Mouse (Mus musculus): ENCODE data around the gene Rnf227. TPM values are rescaled to one million over a fixed set of nuclear protein-coding genes. Genes with fewer than 3 reads are reported as not detected.

The Rnf227 gene
- polyA plus RNA-seq, 1 experiment, result 0.25 TPM

DNA sequence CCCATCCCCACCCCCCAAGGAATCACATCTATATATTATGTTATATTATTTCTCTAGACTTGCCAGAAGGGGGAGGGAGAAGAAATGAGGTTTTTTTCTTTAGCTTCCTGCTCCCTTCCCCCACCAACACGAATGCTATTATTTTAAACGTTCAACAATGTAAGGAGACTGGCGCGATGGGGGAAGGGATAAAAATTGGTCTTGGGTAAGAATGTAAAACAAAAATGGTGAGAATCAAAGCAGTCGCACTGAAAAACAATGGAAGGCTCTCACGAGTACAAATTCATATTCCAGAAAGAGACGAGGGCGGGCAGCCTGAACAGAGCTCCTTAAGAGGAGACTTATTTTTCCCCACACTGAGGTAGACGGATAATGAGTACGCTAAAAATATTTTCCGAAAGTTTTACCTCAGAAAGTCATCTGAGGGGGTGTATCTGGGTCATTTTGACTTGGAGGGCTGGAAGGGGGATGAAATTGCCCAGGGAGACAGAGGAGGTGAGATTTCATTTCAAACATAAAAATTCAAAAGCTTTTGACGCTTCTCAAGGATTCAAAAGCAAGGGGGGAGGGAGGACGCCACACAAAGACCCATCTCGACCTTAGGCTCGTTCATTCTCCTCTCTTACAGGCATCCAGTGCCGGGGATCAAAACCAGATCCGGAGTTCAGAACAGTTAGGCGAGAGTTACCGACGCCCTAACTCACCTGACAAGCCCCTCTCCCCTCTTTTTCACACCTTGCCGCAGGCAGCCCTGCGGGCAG is 26.8 kb downstream of the Rnf227 start:
- peak overlapping the region; percentile 81 for H3K27ac ChIP-seq (ENCODE audit: insufficient read depth, low read depth, low read length)
- H3K4me1 ChIP-seq (ENCODE audit: control insufficient read depth, insufficient read depth, insufficient read length, low read length), result peaks cover 22% of the 10 kb centered on the region
- H3K36me3 ChIP-seq (ENCODE audit: control insufficient read depth, insufficient read depth, low read length), result peaks cover 9% of the 10 kb centered on the region
- H3K4me3 ChIP-seq (ENCODE audit: low read depth, low read length), result peak overlapping the region; percentile 89
- no peaks in the 10 kb centered on the region for H3K27me3 ChIP-seq (ENCODE audit: control insufficient read depth, insufficient read depth, low read length)
- TF ChIP-seq POLR2A (IDR thresholded peaks at IDR 0.05; ENCODE audit: low read depth, low read length) (no peak), CTCF (IDR thresholded peaks at IDR 0.05; ENCODE audit: extremely low read depth, insufficient read length, insufficient replicate concordance, low read depth, low read length) (no peak)
- under 1% methylated on average over 22 of the region's 22 CpGs for WGBS

DNA sequence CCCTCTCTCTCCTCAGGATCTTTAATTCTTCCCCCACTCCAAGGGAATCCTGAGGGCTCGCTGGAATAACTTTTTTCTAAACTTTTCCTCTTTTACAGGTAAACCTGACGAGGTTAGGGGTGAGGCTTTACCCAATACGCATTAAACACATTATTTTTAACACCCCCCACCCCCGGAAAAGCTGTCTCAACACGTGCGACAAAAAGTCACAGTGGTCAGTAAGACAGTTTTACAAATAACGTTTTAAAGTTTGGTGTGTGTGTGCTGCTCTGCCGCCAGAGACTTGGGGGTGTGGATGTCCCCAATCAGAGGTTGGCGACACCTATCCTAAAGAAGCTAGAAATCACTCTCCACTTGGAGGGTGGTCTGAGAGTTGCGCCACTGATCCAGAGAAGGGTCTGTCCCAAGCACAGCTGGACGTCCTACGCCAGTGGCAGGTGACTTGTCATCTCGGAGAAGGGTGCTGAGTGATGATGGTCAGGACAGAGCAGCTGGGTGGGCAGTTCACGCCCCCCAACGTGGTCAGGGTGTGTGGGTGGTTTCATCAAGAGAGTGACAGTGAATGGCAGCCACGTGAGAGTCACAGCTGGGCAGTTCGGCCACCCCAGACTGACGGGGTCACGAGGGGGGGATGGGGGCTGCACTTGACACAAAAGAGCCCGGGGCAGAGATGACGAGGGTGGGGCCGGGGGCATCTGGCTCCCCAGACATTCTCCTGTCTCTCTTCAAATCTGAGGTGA is 27.5 kb downstream of the Rnf227 start:
- Histone ChIP-seq H3K4me3 (ENCODE audit: low read depth, low read length) (peak overlapping the region; percentile 89), H3K36me3 (ENCODE audit: control insufficient read depth, insufficient read depth, low read length) (peaks cover 4% of the 10 kb centered on the region), H3K27ac (ENCODE audit: insufficient read depth, low read depth, low read length) (peak overlapping the region; percentile 84), H3K27me3 (ENCODE audit: control insufficient read depth, insufficient read depth, low read length) (no peaks in the 10 kb centered on the region), H3K4me1 (ENCODE audit: control insufficient read depth, insufficient read depth, insufficient read length, low read length) (peaks cover 24% of the 10 kb centered on the region)
- 2% methylated on average over 22 of the region's 22 CpGs for WGBS
- TF ChIP-seq CTCF (IDR thresholded peaks at IDR 0.05; ENCODE audit: extremely low read depth, insufficient read length, insufficient replicate concordance, low read depth, low read length) (no peak), POLR2A (IDR thresholded peaks at IDR 0.05; ENCODE audit: low read depth, low read length) (no peak)

DNA sequence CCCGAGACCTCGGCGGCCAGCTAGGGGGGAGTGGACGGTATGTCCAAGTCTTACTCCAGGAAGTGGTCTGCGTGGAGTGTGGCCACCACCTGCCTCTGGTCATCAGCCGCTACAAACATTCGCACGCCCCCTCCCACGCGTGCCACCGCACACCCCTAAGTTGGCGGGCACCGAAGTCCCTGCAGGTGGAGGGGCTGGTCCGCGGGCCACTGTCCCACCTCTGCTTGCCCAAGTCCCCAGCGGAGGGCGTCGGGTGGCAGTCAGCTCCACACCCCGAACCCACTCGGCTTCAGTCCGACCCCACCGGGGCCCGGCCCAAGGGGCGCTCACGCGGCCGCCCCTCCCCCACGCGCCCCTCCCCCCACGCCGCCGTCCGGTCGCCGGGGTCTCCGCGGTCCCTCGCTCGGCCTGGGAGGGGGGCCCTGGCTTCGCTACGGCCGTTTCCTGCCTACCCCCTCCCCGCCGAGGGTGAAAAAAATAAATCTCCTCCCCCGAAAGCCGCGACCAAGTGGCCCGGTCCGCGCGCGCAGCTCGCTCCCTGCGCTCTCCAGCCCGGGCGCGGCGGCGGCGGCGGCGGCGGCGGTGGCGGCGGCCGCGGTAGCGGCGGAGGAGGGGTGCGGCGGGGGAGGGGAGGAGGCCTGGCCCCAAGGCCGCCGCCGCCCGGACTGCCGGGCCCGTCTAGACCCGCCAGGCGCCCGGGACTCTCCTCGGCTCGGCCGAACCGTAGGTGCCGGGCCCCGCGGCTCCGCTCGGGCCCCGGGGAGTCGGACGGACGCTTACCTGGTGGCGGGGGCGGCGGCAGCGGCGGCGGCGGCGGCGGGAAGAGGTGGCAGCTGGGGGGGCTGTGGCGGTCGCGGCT is 28.3 kb downstream of the Rnf227 start:
- Histone ChIP-seq H3K4me3 (ENCODE audit: low read depth, low read length) (peak overlapping the region; percentile 89), H3K27me3 (ENCODE audit: control insufficient read depth, insufficient read depth, low read length) (no peaks in the 10 kb centered on the region), H3K4me1 (ENCODE audit: control insufficient read depth, insufficient read depth, insufficient read length, low read length) (peaks cover 27% of the 10 kb centered on the region), H3K36me3 (ENCODE audit: control insufficient read depth, insufficient read depth, low read length) (0 out of 2 replicates have a peak, but pooled peaks cover under 1% of the 10 kb centered on the region), H3K27ac (ENCODE audit: insufficient read depth, low read depth, low read length) (peak overlapping the region; percentile 84)
- under 1% methylated on average over 98 of the region's 106 CpGs for WGBS
- TF ChIP-seq POLR2A (IDR thresholded peaks at IDR 0.05; ENCODE audit: low read depth, low read length) (0 out of 2 replicates have a peak, but pooled peaks have one; percentile 8), CTCF (IDR thresholded peaks at IDR 0.05; ENCODE audit: extremely low read depth, insufficient read length, insufficient replicate concordance, low read depth, low read length) (no peak)

DNA sequence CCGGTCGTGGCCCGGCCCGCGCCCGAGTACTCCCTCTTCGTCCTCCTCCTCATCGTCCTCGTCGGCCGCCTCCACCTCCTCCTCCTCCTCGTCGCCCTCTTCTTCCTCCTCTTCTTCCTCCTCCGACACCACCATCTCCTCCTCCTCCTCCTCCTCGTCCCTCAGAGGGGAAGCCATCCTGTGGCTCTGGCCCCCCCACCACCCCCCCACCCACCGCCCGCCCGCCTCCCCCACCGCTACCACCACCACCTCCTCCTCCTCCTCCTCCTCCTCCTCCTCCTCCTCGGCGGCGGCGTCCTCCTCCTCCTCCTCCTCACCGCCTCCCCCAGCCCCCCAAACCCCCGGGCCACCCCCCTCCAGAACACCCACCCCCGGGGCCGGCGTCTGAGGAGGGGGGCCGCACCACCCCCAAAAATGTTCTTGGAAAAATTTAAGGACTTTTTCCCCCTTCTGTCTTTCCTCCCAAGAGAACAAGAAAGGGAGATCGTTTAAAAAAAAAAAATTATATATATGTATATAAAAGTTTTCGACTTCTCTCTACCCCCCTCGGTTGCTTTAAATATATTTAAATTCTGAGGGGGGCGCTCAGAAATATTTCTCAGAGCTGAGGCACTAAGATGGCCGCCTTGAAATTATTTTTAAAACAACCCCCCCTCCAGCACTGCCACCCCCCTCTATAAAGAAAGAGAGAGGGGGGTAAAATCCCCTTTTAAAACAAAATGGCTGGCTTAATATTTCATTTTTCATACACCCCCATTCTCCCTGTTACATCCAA is 29.1 kb downstream of the Rnf227 start, which contains the start of gene Chd3:
Gene Chd3 (minus strand): TSS at position 192 of the 775 bp plus-strand sequence.
- WGBS, result under 1% methylated on average over 22 of the region's 34 CpGs
- Histone ChIP-seq H3K4me3 (ENCODE audit: low read depth, low read length) (peak within 1 kb of the TSS; percentile 89), H3K36me3 (ENCODE audit: control insufficient read depth, insufficient read depth, low read length) (0 out of 2 replicates have a peak, but pooled peaks cover 3% of the 10 kb centered on the region), H3K27me3 (ENCODE audit: control insufficient read depth, insufficient read depth, low read length) (no peaks in the 10 kb centered on the region), H3K4me1 (ENCODE audit: control insufficient read depth, insufficient read depth, insufficient read length, low read length) (peaks cover 28% of the 10 kb centered on the region), H3K27ac (ENCODE audit: insufficient read depth, low read depth, low read length) (peak within 1 kb of the TSS; percentile 84)
- TF ChIP-seq CTCF (IDR thresholded peaks at IDR 0.05; ENCODE audit: extremely low read depth, insufficient read length, insufficient replicate concordance, low read depth, low read length), result no peak
- no peak for TF ChIP-seq POLR2A (IDR thresholded peaks at IDR 0.05; ENCODE audit: low read depth, low read length)

DNA sequence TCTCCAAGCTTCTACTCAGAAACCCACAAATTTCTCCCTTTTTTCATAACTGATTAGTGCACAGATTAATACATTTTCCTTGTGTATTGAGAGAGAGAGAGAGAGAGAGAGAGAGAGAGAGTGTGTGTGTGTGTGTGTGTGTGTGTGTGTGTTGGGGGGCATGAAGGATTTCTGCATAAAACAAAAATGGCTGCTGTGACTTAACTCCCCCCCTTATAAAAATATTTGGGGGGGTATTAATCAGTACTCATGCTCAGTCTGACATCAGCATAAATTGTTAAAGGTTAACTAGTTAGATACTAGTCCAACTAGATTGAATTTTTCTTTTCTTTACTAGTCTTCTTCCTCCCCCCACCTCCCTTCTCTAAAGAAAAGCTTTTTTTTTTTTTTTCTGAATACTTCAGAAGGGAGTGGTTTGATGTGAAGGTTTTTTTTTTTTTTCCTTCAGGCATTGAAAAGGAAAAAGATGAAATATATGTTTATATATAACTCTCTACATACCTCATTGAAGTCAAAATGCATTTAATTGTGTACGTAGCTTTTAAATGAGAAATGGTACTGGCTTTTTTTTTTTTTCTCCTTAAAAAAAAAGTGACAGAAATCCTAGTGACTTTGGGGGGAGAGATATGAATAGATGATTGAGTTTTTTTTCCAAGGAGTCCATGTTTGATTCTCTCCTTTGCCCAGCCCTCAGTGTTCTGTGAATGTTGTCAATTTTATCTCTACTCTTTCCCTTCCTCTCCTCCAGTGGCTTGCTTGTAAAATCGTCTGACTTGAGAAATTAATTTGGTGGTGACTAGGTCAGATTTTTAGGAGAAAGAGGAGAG is 29.9 kb downstream of the Rnf227 start:
- Histone ChIP-seq H3K4me3 (ENCODE audit: low read depth, low read length) (no peak overlapping the region), H3K36me3 (ENCODE audit: control insufficient read depth, insufficient read depth, low read length) (0 out of 2 replicates have a peak, but pooled peaks cover 3% of the 10 kb centered on the region), H3K4me1 (ENCODE audit: control insufficient read depth, insufficient read depth, insufficient read length, low read length) (peaks cover 25% of the 10 kb centered on the region), H3K27ac (ENCODE audit: insufficient read depth, low read depth, low read length) (peak overlapping the region; percentile 17; the same call in 1 of the 2 replicates), H3K27me3 (ENCODE audit: control insufficient read depth, insufficient read depth, low read length) (no peaks in the 10 kb centered on the region)
- 46% methylated on average over 2 of the region's 2 CpGs for WGBS
- no peak for TF ChIP-seq POLR2A (IDR thresholded peaks at IDR 0.05; ENCODE audit: low read depth, low read length)
- TF ChIP-seq CTCF (IDR thresholded peaks at IDR 0.05; ENCODE audit: extremely low read depth, insufficient read length, insufficient replicate concordance, low read depth, low read length), result no peak

Measured in small intestine, adult 2 months (tissue).